Mouse (Mus musculus) midbrain, embryonic 15.5 days (tissue): Measurements from ENCODE around the gene Il2rb. TPM values are rescaled to one million over a fixed set of nuclear protein-coding genes. Genes with fewer than 3 reads are reported as not detected.

Source experiments
- ATAC-seq: fragments of 200-750 bp; cut with Nextera tagmentation; replicated peaks from 2 replicates; pipeline ENCODE4 v1.8.0; 2017; ENCODE audit warnings: moderate TSS enrichment
- H3K27ac ChIP-seq: fragments of 300-500 bp; sonication (generic); 2 replicates; pipeline ENCODE4 v1.5.1; 2015; ENCODE audit warnings: mild to moderate bottlenecking, inconsistent platforms
- H3K27me3 ChIP-seq: fragments of 300-500 bp; sonication (generic); replicated peaks from 2 replicates; pipeline ENCODE4 v1.6.1; 2015; ENCODE audit warnings: inconsistent platforms
- H3K36me3 ChIP-seq: fragments of 300-500 bp; sonication (generic); replicated peaks from 2 replicates; pipeline ENCODE4 v1.6.1; 2015; ENCODE audit warnings: inconsistent platforms
- H3K4me1 ChIP-seq: fragments of 300-500 bp; sonication (generic); 2 replicates; pipeline ENCODE4 v1.6.1; 2015; ENCODE audit warnings: inconsistent platforms
- H3K4me2 ChIP-seq: fragments of 300-500 bp; sonication (generic); 2 replicates; pipeline ENCODE4 v1.6.1; 2015; ENCODE audit warnings: inconsistent platforms, mild to moderate bottlenecking, moderate library complexity
- H3K4me3 ChIP-seq: fragments of 300-500 bp; sonication (generic); 2 replicates; pipeline ENCODE4 v1.5.1; 2015; ENCODE audit warnings: mild to moderate bottlenecking, inconsistent platforms
- H3K9ac ChIP-seq: fragments of 300-500 bp; sonication (generic); 2 replicates; pipeline ENCODE4 v1.6.1; 2015; ENCODE audit warnings: mild to moderate bottlenecking, inconsistent platforms
- H3K9me3 ChIP-seq: fragments of 300-500 bp; sonication (generic); 2 replicates; pipeline ENCODE4 v1.6.1; 2016; ENCODE audit warnings: inconsistent platforms
- WGBS: fragments of 180-500 bp; shearing (Covaris S2); methylation state at CpG from one replicate; pipeline ENCODE4 v1.1.7; 2015; ENCODE audit warnings: mixed read lengths; 5-methylcytosine and 5-hydroxymethylcytosine counted together
- polyA plus RNA-seq: library from polyadenylated mRNA; unstranded; fragments of >200 nt; fragmentation: Nextera tagmentation; extraction: Ambion mirVana; gene quantifications from 2 replicates; pipeline ENCODE4 v1.2.1, GENCODE M21; 2015

Gene Il2rb
- polyA plus RNA-seq, 1 experiment from 2014 or later = 0.05 TPM

- no peak overlapping the region for H3K4me3 ChIP-seq
- no peak overlapping the region for H3K27ac ChIP-seq
- H3K9ac ChIP-seq = no peak overlapping the region
- no peaks in the 10 kb centered on the region for H3K27me3 ChIP-seq
- H3K4me1 ChIP-seq = peaks cover 6% of the 10 kb centered on the region
- ATAC-seq = no peak
- no peak overlapping the region for H3K4me2 ChIP-seq
- 85% methylated on average over 6 of the region's 6 CpGs for WGBS
- H3K36me3 ChIP-seq = no peaks in the 10 kb centered on the region
- H3K9me3 ChIP-seq = no peaks in the 10 kb centered on the region
Observed at GRCm38 (mm10) chr15:78450419-78450768, 44.7 kb downstream of the Il2rb start.

- Histone ChIP-seq H3K27me3 (no peaks in the 10 kb centered on the region), H3K36me3 (no peaks in the 10 kb centered on the region), H3K9ac (no peak overlapping the region), H3K4me3 (no peak overlapping the region), H3K27ac (no peak overlapping the region), H3K9me3 (no peaks in the 10 kb centered on the region), H3K4me1 (peaks cover 6% of the 10 kb centered on the region), H3K4me2 (no peak overlapping the region)
- 36% methylated on average over 7 of the region's 7 CpGs for WGBS
- ATAC-seq = no peak
Observed at GRCm38 (mm10) chr15:78449694-78450418, 45.2 kb downstream of the Il2rb start.

- ATAC-seq = no peak
- no peaks in the 10 kb centered on the region for H3K27me3 ChIP-seq
- H3K9me3 ChIP-seq = no peaks in the 10 kb centered on the region
- H3K27ac ChIP-seq = no peak overlapping the region
- no peak overlapping the region for H3K4me2 ChIP-seq
- WGBS = 73% methylated on average over 6 of the region's 6 CpGs
- no peaks in the 10 kb centered on the region for H3K36me3 ChIP-seq
- no peak overlapping the region for H3K9ac ChIP-seq
- peaks cover 6% of the 10 kb centered on the region for H3K4me1 ChIP-seq
- no peak overlapping the region for H3K4me3 ChIP-seq
Observed at GRCm38 (mm10) chr15:78449131-78449530, 45.9 kb downstream of the Il2rb start.

GRCm38 (mm10) chr15:78447746-78448535 lies 47.1 kb downstream of the Il2rb start:
- peaks cover 9% of the 10 kb centered on the region for H3K4me1 ChIP-seq
- peak overlapping the region; percentile 27 for H3K4me3 ChIP-seq
- peak; percentile 32; the same call in 1 of the 2 replicates for ATAC-seq
- no peaks in the 10 kb centered on the region for H3K36me3 ChIP-seq
- peak overlapping the region; percentile 71 for H3K27ac ChIP-seq
- no peaks in the 10 kb centered on the region for H3K9me3 ChIP-seq
- WGBS = under 1% methylated on average over 22 of the region's 22 CpGs
- no peaks in the 10 kb centered on the region for H3K27me3 ChIP-seq
- peak overlapping the region; percentile 55 for H3K4me2 ChIP-seq
- H3K9ac ChIP-seq = peak overlapping the region; percentile 40; the same call in 1 of the 2 replicates

GRCm38 (mm10) chr15:78447121-78447520 lies 48.0 kb downstream of the Il2rb start:
- H3K9me3 ChIP-seq = no peaks in the 10 kb centered on the region
- no peak overlapping the region for H3K4me3 ChIP-seq
- no peaks in the 10 kb centered on the region for H3K27me3 ChIP-seq
- no peaks in the 10 kb centered on the region for H3K36me3 ChIP-seq
- no peak for ATAC-seq
- WGBS = 27% methylated on average over 7 of the region's 7 CpGs
- H3K27ac ChIP-seq = no peak overlapping the region
- H3K4me1 ChIP-seq = peaks cover 9% of the 10 kb centered on the region
- H3K9ac ChIP-seq = no peak overlapping the region
- no peak overlapping the region for H3K4me2 ChIP-seq

- Histone ChIP-seq H3K4me2 (no peak overlapping the region), H3K9ac (no peak overlapping the region), H3K4me1 (peaks cover 9% of the 10 kb centered on the region), H3K9me3 (no peaks in the 10 kb centered on the region), H3K36me3 (no peaks in the 10 kb centered on the region), H3K4me3 (no peak overlapping the region), H3K27me3 (no peaks in the 10 kb centered on the region), H3K27ac (no peak overlapping the region)
- 46% methylated on average over 6 of the region's 6 CpGs for WGBS
- no peak for ATAC-seq
Observed at GRCm38 (mm10) chr15:78443857-78444256, 51.2 kb downstream of the Il2rb start.

GRCm38 (mm10) chr15:78442231-78442630 lies 52.8 kb downstream of the Il2rb start:
- 91% methylated on average over 19 of the region's 19 CpGs for WGBS
- Histone ChIP-seq H3K9ac (no peak overlapping the region), H3K4me2 (no peak overlapping the region), H3K27ac (no peak overlapping the region), H3K36me3 (no peaks in the 10 kb centered on the region), H3K27me3 (no peaks in the 10 kb centered on the region), H3K4me3 (no peak overlapping the region), H3K4me1 (peaks cover 12% of the 10 kb centered on the region), H3K9me3 (no peaks in the 10 kb centered on the region)
- ATAC-seq = no peak

- Histone ChIP-seq H3K27ac (no peak overlapping the region), H3K36me3 (0 out of 2 replicates have a peak, but pooled peaks cover 9% of the 10 kb centered on the region), H3K4me1 (peaks cover 27% of the 10 kb centered on the region), H3K27me3 (peaks cover 3% of the 10 kb centered on the region; the same call in 1 of the 2 replicates), H3K9me3 (no peaks in the 10 kb centered on the region), H3K9ac (no peak overlapping the region), H3K4me2 (no peak overlapping the region), H3K4me3 (no peak overlapping the region)
- 73% methylated on average over 9 of the region's 9 CpGs for WGBS
- ATAC-seq = no peak
Observed at GRCm38 (mm10) chr15:78438973-78439372, 56.1 kb downstream of the Il2rb start.

- Histone ChIP-seq H3K4me3 (no peak overlapping the region), H3K4me2 (no peak overlapping the region), H3K27ac (no peak overlapping the region), H3K9me3 (no peaks in the 10 kb centered on the region), H3K9ac (no peak overlapping the region), H3K4me1 (peaks cover 24% of the 10 kb centered on the region), H3K36me3 (0 out of 2 replicates have a peak, but pooled peaks cover 12% of the 10 kb centered on the region), H3K27me3 (peaks cover 3% of the 10 kb centered on the region; the same call in 1 of the 2 replicates)
- 53% methylated on average over 8 of the region's 8 CpGs for WGBS
- ATAC-seq = no peak
Observed at GRCm38 (mm10) chr15:78438505-78438904, 56.6 kb downstream of the Il2rb start.

- ATAC-seq = no peak
- H3K4me1 ChIP-seq = peaks cover 24% of the 10 kb centered on the region
- H3K9ac ChIP-seq = no peak overlapping the region
- H3K4me2 ChIP-seq = no peak overlapping the region
- H3K27me3 ChIP-seq = peaks cover 3% of the 10 kb centered on the region; the same call in 1 of the 2 replicates
- no peak overlapping the region for H3K4me3 ChIP-seq
- no peaks in the 10 kb centered on the region for H3K9me3 ChIP-seq
- 50% methylated on average over 4 of the region's 4 CpGs for whole genome bisulfite sequencing
- 0 out of 2 replicates have a peak, but pooled peaks cover 16% of the 10 kb centered on the region for H3K36me3 ChIP-seq
- no peak overlapping the region for H3K27ac ChIP-seq
Observed at GRCm38 (mm10) chr15:78438018-78438394, 57.1 kb downstream of the Il2rb start.

- Histone ChIP-seq H3K27ac (peak overlapping the region; percentile 60), H3K4me3 (no peak overlapping the region), H3K9ac (0 out of 2 replicates have a peak overlapping the region, but pooled peaks have one; percentile 11), H3K36me3 (0 out of 2 replicates have a peak, but pooled peaks cover 16% of the 10 kb centered on the region), H3K4me2 (peak overlapping the region; percentile 45), H3K27me3 (peaks cover 3% of the 10 kb centered on the region; the same call in 1 of the 2 replicates), H3K4me1 (peaks cover 24% of the 10 kb centered on the region), H3K9me3 (no peaks in the 10 kb centered on the region)
- ATAC-seq = 0 out of 2 replicates have a peak, but pooled peaks have one; percentile 10
- 17% methylated on average over 23 of the region's 23 CpGs for WGBS
Observed at GRCm38 (mm10) chr15:78437237-78438017, 57.6 kb downstream of the Il2rb start.
